Mouse (Mus musculus): ENCODE results near the gene Fam208a. TPM values are rescaled to one million over a fixed set of nuclear protein-coding genes. Genes with fewer than 3 reads are reported as not detected.

Gene Fam208a
- polyA plus RNA-seq, 1 experiment from 2014 or later = 3.8 TPM

DNA sequence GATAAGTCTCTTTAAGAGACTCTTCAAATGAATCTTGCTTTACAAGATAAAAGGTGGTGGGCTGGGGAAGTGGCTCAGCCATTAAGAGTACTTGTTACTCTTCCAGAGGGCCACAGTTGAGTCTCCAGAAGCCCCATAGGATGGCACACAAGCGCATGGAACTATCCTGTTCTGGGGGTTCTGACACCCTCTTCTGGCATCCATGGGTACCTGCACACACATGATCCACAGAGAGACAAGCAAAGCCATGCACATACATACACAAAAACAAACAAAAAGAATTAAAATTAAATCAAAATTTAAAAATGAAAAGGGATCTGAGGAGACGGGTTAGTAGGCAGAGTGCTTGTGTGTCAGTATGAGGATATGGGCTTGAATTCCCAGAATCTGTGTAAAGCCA, 36.0 kb upstream of the Fam208a start:
- no peak overlapping the region for H3K4me3 ChIP-seq (ENCODE audit: low read depth, low read length)
- H3K4me2 ChIP-seq (ENCODE audit: low read depth, low read length) = no peak overlapping the region
- H3K4me1 ChIP-seq (ENCODE audit: control insufficient read depth, low read depth, low read length) = no peaks in the 10 kb centered on the region
- ATAC-seq (ENCODE audit: low read depth) = no peak
- 62% methylated on average over 2 of the region's 2 CpGs for WGBS (ENCODE audit: insufficient replicate concordance)
- H3K27ac ChIP-seq (ENCODE audit: low read length) = no peak overlapping the region
- no peak overlapping the region for H3K9ac ChIP-seq (ENCODE audit: low read depth, low read length)
- H3K9me3 ChIP-seq (replicated peaks; ENCODE audit: control insufficient read depth, low read length) = no peaks in the 10 kb centered on the region
- H3K36me3 ChIP-seq (ENCODE audit: control insufficient read depth, insufficient read depth) = no peaks in the 10 kb centered on the region; the same call in 1 of the 2 replicates
- H3K27me3 ChIP-seq (ENCODE audit: control insufficient read depth, insufficient read depth, low read depth, low read length) = no peaks in the 10 kb centered on the region

DNA sequence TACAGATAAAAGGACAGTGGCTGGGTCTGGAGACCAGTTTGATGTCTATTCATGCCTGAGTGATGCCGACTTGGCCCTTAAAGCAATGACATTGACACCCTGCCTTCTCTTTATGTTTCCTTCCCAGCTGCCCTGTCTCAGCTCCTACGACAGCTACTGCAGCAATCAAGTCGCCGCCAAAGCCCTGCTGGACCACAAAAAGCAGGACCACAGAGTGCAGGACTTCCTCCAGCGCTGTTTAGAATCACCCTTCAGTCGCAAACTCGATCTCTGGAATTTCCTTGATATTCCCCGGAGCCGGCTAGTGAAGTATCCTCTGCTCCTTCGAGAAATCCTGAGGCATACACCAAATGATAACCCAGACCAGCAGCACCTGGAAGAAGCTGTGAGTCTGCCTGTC, 34.8 kb upstream of the Fam208a start:
- Histone ChIP-seq H3K9me3 (replicated peaks; ENCODE audit: control insufficient read depth, low read length) (no peaks in the 10 kb centered on the region), H3K27ac (ENCODE audit: low read length) (no peak overlapping the region), H3K36me3 (ENCODE audit: control insufficient read depth, insufficient read depth) (no peaks in the 10 kb centered on the region; the same call in 1 of the 2 replicates), H3K9ac (ENCODE audit: low read depth, low read length) (no peak overlapping the region), H3K4me2 (ENCODE audit: low read depth, low read length) (no peak overlapping the region), H3K4me3 (ENCODE audit: low read depth, low read length) (no peak overlapping the region), H3K4me1 (ENCODE audit: control insufficient read depth, low read depth, low read length) (no peaks in the 10 kb centered on the region), H3K27me3 (ENCODE audit: control insufficient read depth, insufficient read depth, low read depth, low read length) (no peaks in the 10 kb centered on the region)
- WGBS (ENCODE audit: insufficient replicate concordance) = 58% methylated on average over 10 of the region's 10 CpGs
- no peak for ATAC-seq (ENCODE audit: low read depth)

DNA sequence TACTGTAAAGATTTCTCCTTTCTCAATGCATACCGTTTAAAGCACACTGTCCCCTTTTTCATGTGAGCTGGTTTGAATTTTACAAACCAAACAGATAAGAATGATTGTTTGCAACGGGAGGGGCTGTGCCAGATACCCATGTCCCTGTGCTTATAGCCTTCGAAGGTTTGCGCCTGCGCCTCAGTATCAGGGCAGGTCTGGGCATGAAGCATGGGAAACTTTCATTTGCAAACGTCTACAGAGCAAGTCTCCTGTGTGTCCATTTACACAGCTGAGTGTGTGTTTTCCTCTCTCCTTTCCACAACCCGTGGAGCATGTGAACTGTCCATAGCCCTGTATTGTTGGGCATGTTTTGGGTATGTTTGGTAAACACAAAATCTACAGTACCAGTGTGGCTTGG, 32.2 kb upstream of the Fam208a start:
- no peak for ATAC-seq (ENCODE audit: low read depth)
- Histone ChIP-seq H3K4me3 (ENCODE audit: low read depth, low read length) (no peak overlapping the region), H3K9me3 (replicated peaks; ENCODE audit: control insufficient read depth, low read length) (no peaks in the 10 kb centered on the region), H3K4me1 (ENCODE audit: control insufficient read depth, low read depth, low read length) (no peaks in the 10 kb centered on the region; the same call in 1 of the 2 replicates), H3K27ac (ENCODE audit: low read length) (no peak overlapping the region), H3K36me3 (ENCODE audit: control insufficient read depth, insufficient read depth) (no peaks in the 10 kb centered on the region; the same call in 1 of the 2 replicates), H3K9ac (ENCODE audit: low read depth, low read length) (no peak overlapping the region), H3K4me2 (ENCODE audit: low read depth, low read length) (no peak overlapping the region), H3K27me3 (ENCODE audit: control insufficient read depth, insufficient read depth, low read depth, low read length) (no peaks in the 10 kb centered on the region)
- 62% methylated on average over 7 of the region's 7 CpGs for WGBS (ENCODE audit: insufficient replicate concordance)

- no peaks in the 10 kb centered on the region; the same call in 1 of the 2 replicates for H3K36me3 ChIP-seq (ENCODE audit: control insufficient read depth, insufficient read depth)
Observed at GRCm38 (mm10) chr14:27397526-27397925, 31.1 kb upstream of the Fam208a start.

GRCm38 (mm10) chr14:27400495-27400894, 28.1 kb upstream of the Fam208a start:
- H3K4me2 ChIP-seq (ENCODE audit: low read depth, low read length) = no peak overlapping the region
- H3K9ac ChIP-seq (ENCODE audit: low read depth, low read length) = no peak overlapping the region
- no peak overlapping the region for H3K4me3 ChIP-seq (ENCODE audit: low read depth, low read length)
- no peaks in the 10 kb centered on the region; the same call in 1 of the 2 replicates for H3K36me3 ChIP-seq (ENCODE audit: control insufficient read depth, insufficient read depth)
- no peak overlapping the region for H3K27ac ChIP-seq (ENCODE audit: low read length)
- WGBS (ENCODE audit: insufficient replicate concordance) = 69% methylated on average over 6 of the region's 6 CpGs
- no peaks in the 10 kb centered on the region for H3K9me3 ChIP-seq (replicated peaks; ENCODE audit: control insufficient read depth, low read length)
- H3K27me3 ChIP-seq (ENCODE audit: control insufficient read depth, insufficient read depth, low read depth, low read length) = no peaks in the 10 kb centered on the region
- no peaks in the 10 kb centered on the region; the same call in 1 of the 2 replicates for H3K4me1 ChIP-seq (ENCODE audit: control insufficient read depth, low read depth, low read length)
- ATAC-seq (ENCODE audit: low read depth) = no peak

More at GRCm38 (mm10) chr14:27397526-27397925, 31.1 kb upstream of the Fam208a start:
- Histone ChIP-seq H3K4me1 (ENCODE audit: control insufficient read depth, low read depth, low read length) (no peaks in the 10 kb centered on the region; the same call in 1 of the 2 replicates), H3K4me2 (ENCODE audit: low read depth, low read length) (no peak overlapping the region), H3K9ac (ENCODE audit: low read depth, low read length) (no peak overlapping the region), H3K27ac (ENCODE audit: low read length) (no peak overlapping the region), H3K27me3 (ENCODE audit: control insufficient read depth, insufficient read depth, low read depth, low read length) (no peaks in the 10 kb centered on the region), H3K9me3 (replicated peaks; ENCODE audit: control insufficient read depth, low read length) (no peaks in the 10 kb centered on the region), H3K4me3 (ENCODE audit: low read depth, low read length) (no peak overlapping the region)
- WGBS (ENCODE audit: insufficient replicate concordance) = 54% methylated on average over 6 of the region's 6 CpGs
- ATAC-seq (ENCODE audit: low read depth) = no peak

- ATAC-seq (ENCODE audit: low read depth) = 0 out of 2 replicates have a peak, but pooled peaks have one; percentile 35
- H3K9ac ChIP-seq (ENCODE audit: low read depth, low read length) = no peak overlapping the region
Observed at GRCm38 (mm10) chr14:27401717-27402278, 26.8 kb upstream of the Fam208a start.

GRCm38 (mm10) chr14:27402332-27403250, 26.0 kb upstream of the Fam208a start:
- H3K4me1 ChIP-seq (ENCODE audit: control insufficient read depth, low read depth, low read length) = no peaks in the 10 kb centered on the region; the same call in 1 of the 2 replicates
- no peak overlapping the region; the same call in 1 of the 2 replicates for H3K27ac ChIP-seq (ENCODE audit: low read length)
- no peak for ATAC-seq (ENCODE audit: low read depth)
- H3K9ac ChIP-seq (ENCODE audit: low read depth, low read length) = no peak overlapping the region
- no peaks in the 10 kb centered on the region; the same call in 1 of the 2 replicates for H3K36me3 ChIP-seq (ENCODE audit: control insufficient read depth, insufficient read depth)
- no peaks in the 10 kb centered on the region for H3K27me3 ChIP-seq (ENCODE audit: control insufficient read depth, insufficient read depth, low read depth, low read length)
- H3K9me3 ChIP-seq (replicated peaks; ENCODE audit: control insufficient read depth, low read length) = no peaks in the 10 kb centered on the region
- WGBS (ENCODE audit: insufficient replicate concordance) = 34% methylated on average over 10 of the region's 10 CpGs
- H3K4me3 ChIP-seq (ENCODE audit: low read depth, low read length) = no peak overlapping the region
- no peak overlapping the region for H3K4me2 ChIP-seq (ENCODE audit: low read depth, low read length)

More at GRCm38 (mm10) chr14:27401717-27402278, 26.8 kb upstream of the Fam208a start:
- no peaks in the 10 kb centered on the region; the same call in 1 of the 2 replicates for H3K4me1 ChIP-seq (ENCODE audit: control insufficient read depth, low read depth, low read length)
- H3K4me3 ChIP-seq (ENCODE audit: low read depth, low read length) = no peak overlapping the region
- H3K36me3 ChIP-seq (ENCODE audit: control insufficient read depth, insufficient read depth) = no peaks in the 10 kb centered on the region; the same call in 1 of the 2 replicates
- H3K4me2 ChIP-seq (ENCODE audit: low read depth, low read length) = no peak overlapping the region
- 54% methylated on average over 12 of the region's 12 CpGs for WGBS (ENCODE audit: insufficient replicate concordance)
- H3K27ac ChIP-seq (ENCODE audit: low read length) = no peak overlapping the region
- H3K27me3 ChIP-seq (ENCODE audit: control insufficient read depth, insufficient read depth, low read depth, low read length) = no peaks in the 10 kb centered on the region
- H3K9me3 ChIP-seq (replicated peaks; ENCODE audit: control insufficient read depth, low read length) = no peaks in the 10 kb centered on the region

DNA sequence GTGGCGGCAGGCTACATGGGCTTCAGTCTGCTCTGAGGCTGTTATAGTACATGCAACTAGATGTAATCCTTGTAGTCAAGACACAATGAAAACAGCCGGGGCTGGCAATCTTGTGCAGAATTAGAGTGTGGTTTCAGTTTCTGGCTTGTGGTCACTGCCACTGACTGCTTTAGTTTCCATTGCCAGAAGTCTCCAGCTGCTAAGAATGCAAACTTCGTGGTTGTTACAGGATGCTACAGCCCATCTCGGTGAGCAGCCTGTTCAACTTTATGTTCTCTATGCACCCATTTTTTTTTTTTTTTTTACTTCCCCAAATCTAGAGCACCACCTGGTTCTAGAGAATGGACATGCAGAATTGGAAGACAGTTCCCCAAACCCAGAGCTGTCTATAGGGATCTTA, 23.2 kb upstream of the Fam208a start:
- H3K27me3 ChIP-seq (ENCODE audit: control insufficient read depth, insufficient read depth, low read depth, low read length) = no peaks in the 10 kb centered on the region
- H3K9ac ChIP-seq (ENCODE audit: low read depth, low read length) = no peak overlapping the region
- no peaks in the 10 kb centered on the region for H3K36me3 ChIP-seq (ENCODE audit: control insufficient read depth, insufficient read depth)
- no peaks in the 10 kb centered on the region; the same call in 1 of the 2 replicates for H3K4me1 ChIP-seq (ENCODE audit: control insufficient read depth, low read depth, low read length)
- no peak overlapping the region for H3K27ac ChIP-seq (ENCODE audit: low read length)
- peak overlapping the region; percentile 22; the same call in 1 of the 2 replicates for H3K4me2 ChIP-seq (ENCODE audit: low read depth, low read length)
- 30% methylated on average over 4 of the region's 4 CpGs for WGBS (ENCODE audit: insufficient replicate concordance)
- H3K9me3 ChIP-seq (replicated peaks; ENCODE audit: control insufficient read depth, low read length) = no peaks in the 10 kb centered on the region
- no peak overlapping the region for H3K4me3 ChIP-seq (ENCODE audit: low read depth, low read length)
- ATAC-seq (ENCODE audit: low read depth) = no peak

Measured in liver, embryonic 16.5 days (tissue).